Comparison of ENCODE assay signal across 9 mouse cellular contexts in genomic region chr10:67192366-67192765, GRCm38 (mm10).
DNase-seq lines count a peak whose midpoint lies in the region; ATAC-seq and TF ChIP-seq lines count a peak whose summit lies in the region.
"Had no signal": no experiment of that assay in that cellular context is flagged by ENCODE, and none has a peak within 500 bp of the region (broad histone marks: within the 10 kb centered on the region; RNA-seq: fewer than 3 reads in every experiment).

No protein-coding gene starts in this region.

- peaks cover 14% of the 10 kb centered on the region for H3K4me1 ChIP-seq in cerebellum, adult 2 months (ENCODE audit: control insufficient read depth, insufficient read depth, low read length)
- peaks cover 28% of the 10 kb centered on the region for H3K4me1 ChIP-seq in liver, adult 2 months (ENCODE audit: control insufficient read depth, insufficient read depth, low read length)
- peaks cover 40% of the 10 kb centered on the region for H3K4me1 ChIP-seq in liver, embryonic 12.5 days

- H3K27me3 ChIP-seq in cerebellum, adult 2 months (ENCODE audit: control insufficient read depth, insufficient read depth, low read length), result no peaks in the 10 kb centered on the region
- H3K27me3 ChIP-seq in liver, adult 2 months (ENCODE audit: control insufficient read depth, insufficient read depth, low read length), result no peaks in the 10 kb centered on the region
- H3K27me3 ChIP-seq in liver, embryonic 12.5 days (replicated peaks), result no peaks in the 10 kb centered on the region

- H3K4me2 ChIP-seq in liver, embryonic 12.5 days, result no peak overlapping the region

- no peak for ATAC-seq in liver, embryonic 12.5 days
- ATAC-seq in activated CD4-positive, CD25-positive, alpha-beta regulatory T cell, adult 4 months, result no peak
- ATAC-seq: forebrain, embryonic 16.5 days had no signal

- no peak for DNase-seq in cerebellum, adult 2 months
- DNase-seq in cerebellum, adult 11 months, result no peak
- no peak for DNase-seq in liver, adult 2 months (ENCODE audit: extremely low read depth, low read depth, low spot score)
- DNase-seq in R1 (ENCODE audit: low read depth, low spot score), result peak; percentile 76
- peak; percentile 24 to 43 for DNase-seq in natural killer cell, adult 2 months (ENCODE audit: low spot score in 2 of 2)
- no peak for DNase-seq in adrenal gland, adult 8-10 months

- H3K4me3 ChIP-seq in cerebellum, adult 2 months (replicated peaks; ENCODE audit: insufficient read depth, low read depth, low read length), result no peak overlapping the region
- H3K4me3 ChIP-seq in liver, adult 2 months (ENCODE audit: insufficient read depth, low read depth, low read length), result no peak overlapping the region
- H3K4me3 ChIP-seq in liver, embryonic 12.5 days, result no peak overlapping the region

- H3K9ac ChIP-seq in liver, adult 2 months (ENCODE audit: low read depth, low read length), result no peak overlapping the region
- no peak overlapping the region for H3K9ac ChIP-seq in liver, embryonic 12.5 days

- TF ChIP-seq POLR2A in cerebellum, adult 2 months (IDR thresholded peaks at IDR 0.05; ENCODE audit: borderline replicate concordance, insufficient read depth, low read length), result no peak
- TF ChIP-seq POLR2A in liver, adult 2 months (IDR thresholded peaks at IDR 0.05; ENCODE audit: extremely low read depth, insufficient read depth, low read length), result no peak

- peaks cover 21% of the 10 kb centered on the region; the same call in 1 of the 2 replicates for H3K79me2 ChIP-seq in liver, adult 2 months (ENCODE audit: control insufficient read depth, insufficient read depth, low read length)

- H3K9me3 ChIP-seq in liver, embryonic 12.5 days (replicated peaks), result no peaks in the 10 kb centered on the region

- WGBS in cerebellum, adult 2 months, result 95% methylated on average over 3 of the region's 3 CpGs
- 93% methylated on average over 3 of the region's 3 CpGs for WGBS in liver, adult 2 months
- 87% methylated on average over 3 of the region's 3 CpGs for WGBS in liver, embryonic 12.5 days (ENCODE audit: insufficient replicate concordance)

- no peak overlapping the region for H3K27ac ChIP-seq in cerebellum, adult 2 months (ENCODE audit: insufficient read depth, low read length)
- no peak overlapping the region for H3K27ac ChIP-seq in liver, adult 2 months (replicated peaks; ENCODE audit: insufficient read depth, low read depth, low read length)
- H3K27ac ChIP-seq in liver, embryonic 12.5 days, result no peak overlapping the region

- H3K36me3 ChIP-seq in liver, adult 2 months (ENCODE audit: control insufficient read depth, insufficient read depth, low read length), result peaks cover 2% of the 10 kb centered on the region
- peaks cover 37% of the 10 kb centered on the region for H3K36me3 ChIP-seq in liver, embryonic 12.5 days

- peak; percentile 31; the same call in 1 of the 2 replicates for TF ChIP-seq CTCF in cerebellum, adult 2 months (IDR thresholded peaks at IDR 0.05; ENCODE audit: borderline replicate concordance, insufficient read depth, low read depth, low read length)
- TF ChIP-seq CTCF in liver, adult 2 months (IDR thresholded peaks at IDR 0.05; ENCODE audit: low read depth, low read length), result peak; percentile 61; the same call in 1 of the 2 replicates

Comparison
In these comparisons a context has a peak if more than half of its experiments do, and no peak if none do; other contexts are left out.
1. DNase-seq: peak in R1 (single experiment) and natural killer cell, adult 2 months (2 of 2); none in cerebellum, adult 2 months (0 of 2), cerebellum, adult 11 months (single experiment), liver, adult 2 months (single experiment) and adrenal gland, adult 8-10 months (single experiment).